Mouse (Mus musculus): ENCODE measurements around the gene Cebpb. TPM values are rescaled to one million over a fixed set of nuclear protein-coding genes. Genes with fewer than 3 reads are reported as not detected.

Cebpb gene
- polyA plus RNA-seq, 1 experiment from 2014 or later, result 0.15 TPM

GRCm38 (mm10) chr2:167678600-167678999, 10.1 kb upstream of the Cebpb start:
- ATAC-seq, result no peak
- no peaks in the 10 kb centered on the region for H3K9me3 ChIP-seq (ENCODE audit: control insufficient read depth, low read length)
- no peak overlapping the region for H3K4me3 ChIP-seq (ENCODE audit: low read length)
- no peak overlapping the region for H3K4me2 ChIP-seq (ENCODE audit: low read length)
- H3K36me3 ChIP-seq (ENCODE audit: control insufficient read depth, insufficient read depth, low read length), result no peaks in the 10 kb centered on the region
- H3K27ac ChIP-seq (ENCODE audit: low read depth, low read length), result no peak overlapping the region
- no peaks in the 10 kb centered on the region for H3K4me1 ChIP-seq (ENCODE audit: control insufficient read depth, insufficient read depth, low read depth, low read length)
- H3K27me3 ChIP-seq (replicated peaks; ENCODE audit: control insufficient read depth, insufficient read depth, low read length), result 0 out of 2 replicates have a peak, but pooled peaks cover 3% of the 10 kb centered on the region
- no peak overlapping the region for H3K9ac ChIP-seq (ENCODE audit: low read depth, low read length)
- 52% methylated on average over 5 of the region's 5 CpGs for WGBS

DNA sequence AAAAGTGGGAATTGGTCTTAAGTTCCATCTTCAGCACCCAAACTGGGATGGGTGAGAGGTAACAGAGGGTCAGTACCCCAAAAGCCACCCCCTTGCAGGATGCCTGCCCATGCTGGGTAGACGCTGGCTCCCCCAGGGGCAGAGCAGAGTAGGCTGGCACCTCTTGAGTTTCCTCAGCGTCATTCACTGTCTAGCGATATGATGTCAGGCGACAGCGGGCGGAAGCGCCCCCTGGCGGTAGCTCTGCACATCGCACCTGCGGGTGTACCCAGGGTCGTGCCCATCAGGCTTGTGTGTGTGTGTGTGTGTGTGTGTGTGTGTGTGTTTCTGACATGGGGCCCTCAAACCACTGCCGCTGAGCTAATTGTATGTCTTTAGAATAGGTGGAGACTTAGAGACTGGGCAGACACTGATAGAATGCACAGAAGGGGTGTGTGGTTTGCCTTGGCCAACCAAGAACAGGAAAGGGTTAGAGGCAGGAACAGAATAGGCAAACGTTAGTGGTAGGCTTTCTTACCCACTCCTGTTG, 8.7 kb upstream of the Cebpb start:
- WGBS, result 3% methylated on average over 13 of the region's 13 CpGs
- Histone ChIP-seq H3K4me1 (ENCODE audit: control insufficient read depth, insufficient read depth, low read depth, low read length) (no peaks in the 10 kb centered on the region), H3K27ac (ENCODE audit: low read depth, low read length) (no peak overlapping the region), H3K27me3 (replicated peaks; ENCODE audit: control insufficient read depth, insufficient read depth, low read length) (0 out of 2 replicates have a peak, but pooled peaks cover 3% of the 10 kb centered on the region), H3K9ac (ENCODE audit: low read depth, low read length) (no peak overlapping the region), H3K9me3 (ENCODE audit: control insufficient read depth, low read length) (no peaks in the 10 kb centered on the region), H3K4me2 (ENCODE audit: low read length) (no peak overlapping the region), H3K4me3 (ENCODE audit: low read length) (no peak overlapping the region), H3K36me3 (ENCODE audit: control insufficient read depth, insufficient read depth, low read length) (no peaks in the 10 kb centered on the region)
- ATAC-seq, result peak; percentile 78

DNA sequence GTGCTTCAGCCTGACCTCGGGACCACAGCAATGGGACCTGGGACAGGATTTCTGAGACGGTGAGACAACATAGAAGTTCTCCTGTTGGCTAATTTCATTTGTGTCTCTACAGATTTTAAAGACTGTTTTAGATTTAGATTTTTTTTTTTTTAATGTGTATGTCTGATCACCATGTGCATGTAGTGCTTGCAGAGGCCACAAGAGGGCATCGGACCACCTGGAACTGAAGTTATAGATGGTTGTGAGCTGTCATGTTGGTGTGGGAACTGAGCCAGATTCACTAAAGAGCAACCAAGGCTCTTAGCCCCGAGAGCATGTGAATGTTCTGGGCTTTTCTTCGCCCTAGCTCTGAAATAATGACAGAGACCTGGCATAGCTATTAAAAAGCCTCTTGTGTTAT, 8.1 kb upstream of the Cebpb start:
- H3K4me1 ChIP-seq (ENCODE audit: control insufficient read depth, insufficient read depth, low read depth, low read length), result no peaks in the 10 kb centered on the region
- no peak overlapping the region for H3K4me3 ChIP-seq (ENCODE audit: low read length)
- no peak overlapping the region for H3K27ac ChIP-seq (ENCODE audit: low read depth, low read length)
- no peak overlapping the region for H3K9ac ChIP-seq (ENCODE audit: low read depth, low read length)
- 0 out of 2 replicates have a peak, but pooled peaks cover 3% of the 10 kb centered on the region for H3K27me3 ChIP-seq (replicated peaks; ENCODE audit: control insufficient read depth, insufficient read depth, low read length)
- H3K4me2 ChIP-seq (ENCODE audit: low read length), result no peak overlapping the region
- no peak for ATAC-seq
- H3K9me3 ChIP-seq (ENCODE audit: control insufficient read depth, low read length), result no peaks in the 10 kb centered on the region
- 53% methylated on average over 5 of the region's 5 CpGs for WGBS
- no peaks in the 10 kb centered on the region for H3K36me3 ChIP-seq (ENCODE audit: control insufficient read depth, insufficient read depth, low read length)

DNA sequence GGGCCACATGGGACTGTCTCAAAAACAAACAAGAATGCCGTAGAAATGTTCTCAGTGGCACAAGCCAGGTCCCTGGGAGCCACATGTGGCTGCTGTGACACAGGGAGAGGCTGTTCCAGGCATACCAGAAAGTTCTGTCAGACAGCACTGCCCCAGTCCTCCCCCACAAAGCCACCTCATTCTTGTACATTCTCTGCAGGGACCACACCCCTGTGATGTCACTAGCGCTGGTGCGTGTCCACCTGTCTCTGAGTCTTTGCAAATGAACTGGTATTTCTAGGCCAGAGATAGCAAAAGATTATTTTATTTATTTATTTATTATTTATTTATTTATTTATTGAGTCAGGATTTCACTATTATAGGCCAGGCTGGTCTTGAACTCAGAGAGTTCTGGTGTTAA, 5.0 kb upstream of the Cebpb start:
- no peak overlapping the region for H3K4me3 ChIP-seq (ENCODE audit: low read length)
- H3K9ac ChIP-seq (ENCODE audit: low read depth, low read length), result no peak overlapping the region
- ATAC-seq, result no peak
- no peaks in the 10 kb centered on the region for H3K9me3 ChIP-seq (ENCODE audit: control insufficient read depth, low read length)
- H3K36me3 ChIP-seq (ENCODE audit: control insufficient read depth, insufficient read depth, low read length), result no peaks in the 10 kb centered on the region
- H3K4me1 ChIP-seq (ENCODE audit: control insufficient read depth, insufficient read depth, low read depth, low read length), result no peaks in the 10 kb centered on the region
- no peak overlapping the region for H3K27ac ChIP-seq (ENCODE audit: low read depth, low read length)
- H3K27me3 ChIP-seq (replicated peaks; ENCODE audit: control insufficient read depth, insufficient read depth, low read length), result peaks cover 11% of the 10 kb centered on the region
- WGBS, result 76% methylated on average over 3 of the region's 3 CpGs
- H3K4me2 ChIP-seq (ENCODE audit: low read length), result no peak overlapping the region

DNA sequence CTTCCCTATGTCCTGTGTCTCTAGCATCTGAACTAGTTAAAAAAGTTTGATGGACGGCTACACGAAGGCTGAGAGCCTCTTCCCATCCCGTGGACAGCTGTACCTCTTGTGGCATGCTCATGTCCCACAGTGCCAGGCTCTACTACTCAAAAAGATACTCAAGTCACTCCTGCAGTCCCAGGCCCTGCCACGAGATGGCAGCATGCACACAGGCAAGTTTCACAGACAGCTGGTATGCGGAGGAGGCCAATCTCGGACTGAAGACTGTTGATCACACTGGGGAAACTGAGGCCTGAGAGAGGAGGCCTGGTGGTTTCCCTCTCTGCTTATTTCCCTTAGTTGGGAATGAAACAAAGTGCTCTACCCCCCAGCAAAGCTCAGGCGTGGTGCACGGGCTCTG, 3.6 kb upstream of the Cebpb start:
- 9% methylated on average over 8 of the region's 8 CpGs for WGBS
- Histone ChIP-seq H3K4me2 (ENCODE audit: low read length) (no peak overlapping the region), H3K27ac (ENCODE audit: low read depth, low read length) (no peak overlapping the region), H3K27me3 (replicated peaks; ENCODE audit: control insufficient read depth, insufficient read depth, low read length) (peaks cover 14% of the 10 kb centered on the region), H3K4me3 (ENCODE audit: low read length) (no peak overlapping the region), H3K9ac (ENCODE audit: low read depth, low read length) (no peak overlapping the region), H3K36me3 (ENCODE audit: control insufficient read depth, insufficient read depth, low read length) (no peaks in the 10 kb centered on the region), H3K4me1 (ENCODE audit: control insufficient read depth, insufficient read depth, low read depth, low read length) (peaks cover 10% of the 10 kb centered on the region; the same call in 1 of the 2 replicates), H3K9me3 (ENCODE audit: control insufficient read depth, low read length) (no peaks in the 10 kb centered on the region)
- peak; percentile 57; the same call in 1 of the 2 replicates for ATAC-seq

DNA sequence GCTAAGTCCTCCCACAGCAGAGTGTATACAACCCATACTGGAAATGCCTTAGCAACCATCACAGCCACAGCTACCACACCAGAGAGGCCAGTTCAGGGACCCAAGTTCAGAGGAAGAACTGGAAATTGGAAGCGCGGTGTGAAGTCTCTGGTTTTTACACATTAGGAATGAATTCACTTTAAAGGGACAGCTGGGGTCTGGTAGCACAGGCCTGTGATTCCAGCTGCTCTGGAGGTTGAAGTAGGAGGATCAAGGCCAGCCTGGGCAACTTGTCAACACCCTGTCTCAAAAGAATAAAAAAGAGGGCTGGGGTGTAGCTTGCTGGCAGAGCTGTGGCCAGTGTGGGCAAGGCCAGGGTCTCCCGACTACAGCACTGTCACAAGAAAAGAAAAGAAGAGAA, 2.9 kb upstream of the Cebpb start:
- Histone ChIP-seq H3K9me3 (ENCODE audit: control insufficient read depth, low read length) (no peaks in the 10 kb centered on the region), H3K36me3 (ENCODE audit: control insufficient read depth, insufficient read depth, low read length) (no peaks in the 10 kb centered on the region), H3K27ac (ENCODE audit: low read depth, low read length) (no peak overlapping the region), H3K4me1 (ENCODE audit: control insufficient read depth, insufficient read depth, low read depth, low read length) (peaks cover 12% of the 10 kb centered on the region), H3K27me3 (replicated peaks; ENCODE audit: control insufficient read depth, insufficient read depth, low read length) (peaks cover 19% of the 10 kb centered on the region), H3K9ac (ENCODE audit: low read depth, low read length) (no peak overlapping the region), H3K4me2 (ENCODE audit: low read length) (no peak overlapping the region), H3K4me3 (ENCODE audit: low read length) (no peak overlapping the region)
- 81% methylated on average over 3 of the region's 3 CpGs for WGBS
- no peak for ATAC-seq

DNA sequence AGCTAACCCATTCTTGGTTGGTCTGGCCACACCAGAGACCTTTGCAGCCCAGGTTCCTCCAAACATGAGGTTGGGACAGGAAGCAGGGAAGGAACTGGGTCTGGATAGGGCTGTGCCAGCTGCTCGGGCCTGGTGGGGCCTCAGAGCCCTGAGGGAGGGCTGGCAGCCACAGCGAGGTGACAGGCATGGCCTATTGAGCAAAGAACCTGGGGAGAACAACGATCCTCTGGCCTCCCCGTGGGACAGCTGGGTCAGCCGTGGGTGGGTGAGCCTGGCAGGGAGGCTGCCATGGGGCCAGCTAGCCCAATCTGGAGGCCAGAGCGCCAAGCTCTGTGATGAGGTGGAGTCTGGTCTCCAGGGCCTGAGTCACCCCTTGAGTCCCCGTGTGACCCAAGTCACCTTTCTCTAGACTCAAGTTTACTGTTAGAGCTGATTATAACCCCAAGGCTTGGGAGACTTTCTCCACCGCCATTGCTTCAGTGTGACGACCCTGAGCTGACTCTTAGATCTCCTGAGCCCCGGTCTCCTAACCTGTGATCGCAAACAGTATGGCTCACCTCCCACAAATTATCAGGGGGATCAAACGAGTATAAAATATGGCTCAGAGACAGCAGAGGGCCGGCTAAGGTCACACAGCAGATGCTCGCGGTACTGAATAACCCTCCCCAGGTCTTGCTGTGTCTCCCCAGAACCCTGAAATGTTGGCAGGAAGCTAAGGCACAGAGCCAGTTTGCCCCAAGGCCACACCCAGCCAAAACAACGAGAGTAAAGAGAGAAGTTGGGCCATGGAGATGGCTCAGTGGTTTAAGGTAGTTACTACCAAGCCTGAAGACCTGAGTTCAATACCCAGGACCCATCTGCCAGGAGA, 2.1 kb upstream of the Cebpb start:
- Histone ChIP-seq H3K9ac (ENCODE audit: low read depth, low read length) (no peak overlapping the region), H3K4me2 (ENCODE audit: low read length) (no peak overlapping the region), H3K36me3 (ENCODE audit: control insufficient read depth, insufficient read depth, low read length) (no peaks in the 10 kb centered on the region), H3K4me1 (ENCODE audit: control insufficient read depth, insufficient read depth, low read depth, low read length) (peaks cover 12% of the 10 kb centered on the region), H3K27me3 (replicated peaks; ENCODE audit: control insufficient read depth, insufficient read depth, low read length) (peaks cover 27% of the 10 kb centered on the region), H3K4me3 (ENCODE audit: low read length) (no peak overlapping the region), H3K9me3 (ENCODE audit: control insufficient read depth, low read length) (no peaks in the 10 kb centered on the region), H3K27ac (ENCODE audit: low read depth, low read length) (no peak overlapping the region)
- WGBS, result 80% methylated on average over 16 of the region's 16 CpGs
- ATAC-seq, result no peak

DNA sequence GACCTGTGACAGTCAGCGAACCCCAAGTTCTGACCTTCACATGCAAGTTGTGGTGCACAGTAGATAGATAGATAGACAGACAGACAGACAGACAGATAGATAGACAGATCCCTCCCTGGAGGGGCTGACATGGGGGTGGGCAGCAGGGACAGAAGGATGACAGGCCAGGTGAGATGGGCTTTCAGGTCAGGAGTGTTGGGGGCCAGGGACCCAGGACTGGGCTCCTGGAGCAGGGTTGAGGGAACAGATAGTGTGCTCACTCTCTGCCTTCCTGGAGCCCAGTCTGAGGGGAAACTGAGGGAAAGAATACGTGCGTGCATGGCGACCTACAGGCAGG, 1.5 kb upstream of the Cebpb start:
- no peaks in the 10 kb centered on the region for H3K9me3 ChIP-seq (ENCODE audit: control insufficient read depth, low read length)
- ATAC-seq, result no peak
- H3K4me1 ChIP-seq (ENCODE audit: control insufficient read depth, insufficient read depth, low read depth, low read length), result peaks cover 12% of the 10 kb centered on the region
- no peak overlapping the region for H3K9ac ChIP-seq (ENCODE audit: low read depth, low read length)
- no peak overlapping the region for H3K4me2 ChIP-seq (ENCODE audit: low read length)
- H3K27ac ChIP-seq (ENCODE audit: low read depth, low read length), result no peak overlapping the region
- no peaks in the 10 kb centered on the region for H3K36me3 ChIP-seq (ENCODE audit: control insufficient read depth, insufficient read depth, low read length)
- H3K27me3 ChIP-seq (replicated peaks; ENCODE audit: control insufficient read depth, insufficient read depth, low read length), result peaks cover 30% of the 10 kb centered on the region
- H3K4me3 ChIP-seq (ENCODE audit: low read length), result no peak overlapping the region
- WGBS, result 88% methylated on average over 4 of the region's 4 CpGs

- Histone ChIP-seq H3K36me3 (ENCODE audit: control insufficient read depth, insufficient read depth, low read length) (no peaks in the 10 kb centered on the region), H3K9ac (ENCODE audit: low read depth, low read length) (no peak overlapping the region), H3K4me3 (ENCODE audit: low read length) (no peak overlapping the region), H3K27ac (ENCODE audit: low read depth, low read length) (no peak overlapping the region), H3K9me3 (ENCODE audit: control insufficient read depth, low read length) (no peaks in the 10 kb centered on the region), H3K4me1 (ENCODE audit: control insufficient read depth, insufficient read depth, low read depth, low read length) (peaks cover 12% of the 10 kb centered on the region), H3K4me2 (ENCODE audit: low read length) (no peak overlapping the region), H3K27me3 (replicated peaks; ENCODE audit: control insufficient read depth, insufficient read depth, low read length) (peaks cover 29% of the 10 kb centered on the region)
- ATAC-seq, result peak; percentile 19; the same call in 1 of the 2 replicates
- 60% methylated on average over 11 of the region's 11 CpGs for WGBS
These were observed 1.0 kb upstream of the Cebpb start for GRCm38 (mm10) chr2:167687651-167688101.
